Comparison of ENCODE assay signal across 8 mouse cellular contexts in genomic region chr2:152415287-152415686, GRCm38 (mm10). TPM values are rescaled to one million over a fixed set of nuclear protein-coding genes. Genes with fewer than 3 reads are reported as not detected.
A peak's percentile ranks its signal among the peaks of the same experiment; 100 is the strongest.
DNase-seq lines count a peak whose midpoint lies in the region; ATAC-seq and TF ChIP-seq lines count a peak whose summit lies in the region.

6820408C15Rik (plus strand) TSS chr2:152415587.

- peak within 1 kb of the TSS; percentile 99 for H3K9ac ChIP-seq in heart, embryonic 13.5 days
- peak within 1 kb of the TSS; percentile 96 for H3K9ac ChIP-seq in ES-E14 (ENCODE audit: insufficient read depth, low read depth, low read length, poor library complexity, severe bottlenecking)
- H3K9ac ChIP-seq in forebrain, embryonic 15.5 days (replicated peaks): peak within 1 kb of the TSS; percentile 91
- peak within 1 kb of the TSS; percentile 79 for H3K9ac ChIP-seq in liver, embryonic 15.5 days

- peak within 1 kb of the TSS; percentile 96 for H3K4me3 ChIP-seq in heart, embryonic 13.5 days
- H3K4me3 ChIP-seq in ES-E14 (ENCODE audit: insufficient read depth in 1 of 2, low read depth in 1 of 2, low read length in 2 of 2, poor library complexity in 1 of 2, severe bottlenecking in 1 of 2): peak within 1 kb of the TSS; percentile 69 to 81
- peak within 1 kb of the TSS; percentile 85 for H3K4me3 ChIP-seq in forebrain, embryonic 15.5 days
- peak within 1 kb of the TSS; percentile 76 for H3K4me3 ChIP-seq in liver, embryonic 15.5 days (replicated peaks)

- no peak for DNase-seq in heart, postnatal 4 days
- no peak for DNase-seq in ES-E14 (ENCODE audit: low read depth, low spot score)
- DNase-seq in right cerebral cortex, postnatal 14 days: no peak
- DNase-seq in adrenal gland, postnatal 4 days (ENCODE audit: low spot score in 2 of 2): no peak
- DNase-seq in cerebellum, adult 8-10 months: no peak

- H3K36me3 ChIP-seq in heart, embryonic 13.5 days: peaks cover 7% of the 10 kb centered on the region
- peaks cover 3% of the 10 kb centered on the region; the same call in 1 of the 2 replicates for H3K36me3 ChIP-seq in ES-E14 (ENCODE audit: control insufficient read depth, insufficient read depth, low read length, poor library complexity, severe bottlenecking)
- H3K36me3 ChIP-seq in forebrain, embryonic 15.5 days: no peaks in the 10 kb centered on the region
- no peaks in the 10 kb centered on the region for H3K36me3 ChIP-seq in liver, embryonic 15.5 days (replicated peaks)

- no peaks in the 10 kb centered on the region for H3K27me3 ChIP-seq in heart, embryonic 13.5 days (replicated peaks)
- no peaks in the 10 kb centered on the region for H3K27me3 ChIP-seq in forebrain, embryonic 15.5 days
- H3K27me3 ChIP-seq in liver, embryonic 15.5 days: no peaks in the 10 kb centered on the region

- in situ Hi-C loops in ES-E14 (cut with MboI; ENCODE audit: low sequenced_read_pairs in 2 of 2, unreplicated experiment in 2 of 2): no loop called here

- H3K9me3 ChIP-seq in heart, embryonic 13.5 days: peaks cover 10% of the 10 kb centered on the region
- no peaks in the 10 kb centered on the region for H3K9me3 ChIP-seq in ES-E14 (ENCODE audit: control insufficient read depth, insufficient read depth, low read depth, low read length)
- H3K9me3 ChIP-seq in forebrain, embryonic 15.5 days: no peaks in the 10 kb centered on the region
- 0 out of 2 replicates have a peak, but pooled peaks cover 3% of the 10 kb centered on the region for H3K9me3 ChIP-seq in liver, embryonic 15.5 days (replicated peaks)

- 21% methylated on average over 4 of the region's 4 CpGs for WGBS in heart, embryonic 13.5 days
- WGBS in forebrain, embryonic 15.5 days: 31% methylated on average over 4 of the region's 4 CpGs
- WGBS in liver, embryonic 15.5 days (ENCODE audit: insufficient replicate concordance): 32% methylated on average over 4 of the region's 4 CpGs

- H3K4me2 ChIP-seq in heart, embryonic 13.5 days: peak within 1 kb of the TSS; percentile 94
- H3K4me2 ChIP-seq in forebrain, embryonic 15.5 days (replicated peaks): peak within 1 kb of the TSS; percentile 93
- peak within 1 kb of the TSS; percentile 94 for H3K4me2 ChIP-seq in liver, embryonic 15.5 days

- H3K27ac ChIP-seq in heart, embryonic 13.5 days (replicated peaks): peak within 1 kb of the TSS; percentile 99
- peak within 1 kb of the TSS; percentile 75 for H3K27ac ChIP-seq in ES-E14 (ENCODE audit: insufficient read depth, low read depth, low read length, poor library complexity, severe bottlenecking)
- H3K27ac ChIP-seq in forebrain, embryonic 15.5 days (replicated peaks): peak within 1 kb of the TSS; percentile 97
- H3K27ac ChIP-seq in liver, embryonic 15.5 days (replicated peaks): peak within 1 kb of the TSS; percentile 90

- no peak for ATAC-seq in heart, embryonic 13.5 days (ENCODE audit: extremely low read depth, insufficient number of reproducible peaks, low FRiP score, low TSS enrichment)
- peak; percentile 2; the same call in 1 of the 2 replicates for ATAC-seq in forebrain, embryonic 15.5 days (replicated peaks)
- ATAC-seq in liver, embryonic 15.5 days (ENCODE audit: insufficient read depth): no peak

- peaks cover 31% of the 10 kb centered on the region for H3K4me1 ChIP-seq in heart, embryonic 13.5 days
- H3K4me1 ChIP-seq in ES-E14 (ENCODE audit: control insufficient read depth in 2 of 2, insufficient read depth in 2 of 2, low read length in 2 of 2, poor library complexity in 1 of 2): peaks cover 4 to 6% of the 10 kb centered on the region in 2 experiments; a peak in 1 of 4 replicates
- peaks cover 43% of the 10 kb centered on the region for H3K4me1 ChIP-seq in forebrain, embryonic 15.5 days
- peaks cover 47% of the 10 kb centered on the region for H3K4me1 ChIP-seq in liver, embryonic 15.5 days (replicated peaks)

TF ChIP-seq in ES-E14, 5 proteins besides CTCF, POLR2A, EP300 and RAD21:
- TF ChIP-seq ZC3H11A (IDR thresholded peaks at IDR 0.05; ENCODE audit: borderline replicate concordance, low read depth, low read length) (no peak), MAFK (IDR thresholded peaks at IDR 0.05; ENCODE audit: insufficient read depth, low read depth, low read length) (no peak), ZNF384 (IDR thresholded peaks at IDR 0.05; ENCODE audit: low read depth, low read length) (no peak), HCFC1 (IDR thresholded peaks at IDR 0.05; ENCODE audit: borderline replicate concordance, insufficient read depth, low read length) (no peak), CHD2 (IDR thresholded peaks at IDR 0.05; ENCODE audit: low read depth, low read length) (no peak)
TF ChIP-seq in ES-E14: peak in this region for 0.

RNA-seq across cellular contexts. Expression of gene 6820408C15Rik, which starts in this region (rescaled TPM):
- polyA plus RNA-seq in heart, embryonic 13.5 days (2015; fragmentation: Nextera tagmentation; extraction: Ambion mirVana): 1.8 and 2.2 TPM in 2 replicates
- 1 to 10 TPM; 3.8 to 4.0 TPM for total RNA-seq in heart, postnatal 4 days (2021)
- total RNA-seq in ES-E14 (2012; rRNA removed): 0.18 and 0.58 TPM in 2 replicates
- 2.1 and 3.7 TPM in 2 replicates for polyA plus RNA-seq in forebrain, embryonic 15.5 days (2015; fragmentation: Nextera tagmentation; extraction: Ambion mirVana)
- polyA plus RNA-seq in liver, embryonic 15.5 days (2015; fragmentation: Nextera tagmentation; extraction: Ambion mirVana): 0.13 and 0.20 TPM in 2 replicates
- total RNA-seq in adrenal gland, postnatal 4 days (2021): under 1 TPM; 0.37 to 0.56 TPM
